Mouse (Mus musculus): Measurements from ENCODE around the gene Rcc2. TPM values are rescaled to one million over a fixed set of nuclear protein-coding genes. Genes with fewer than 3 reads are reported as not detected.
A peak's percentile ranks its signal among the peaks of the same experiment; 100 is the strongest.

The Rcc2 gene
- polyA plus RNA-seq, 1 experiment from 2014 or later = 21.9 TPM

- Histone ChIP-seq H3K9me3 (ENCODE audit: control insufficient read depth, low read length) (no peaks in the 10 kb centered on the region), H3K27me3 (ENCODE audit: control insufficient read depth, insufficient read depth, low read depth, low read length) (no peaks in the 10 kb centered on the region), H3K4me3 (ENCODE audit: low read length) (no peak overlapping the region), H3K27ac (ENCODE audit: low read length) (no peak overlapping the region), H3K4me1 (replicated peaks; ENCODE audit: control insufficient read depth, insufficient read depth, low read length) (peaks cover 28% of the 10 kb centered on the region), H3K4me2 (ENCODE audit: low read depth, low read length) (no peak overlapping the region), H3K9ac (ENCODE audit: low read length) (no peak overlapping the region), H3K36me3 (ENCODE audit: control insufficient read depth, insufficient read depth, low read length) (peaks cover 76% of the 10 kb centered on the region)
- WGBS = 92% methylated on average over 11 of the region's 11 CpGs
- no peak for ATAC-seq (ENCODE audit: low read depth)
These were observed 16.7 kb downstream of the Rcc2 start for GRCm38 (mm10) chr4:140716994-140717393.

- Histone ChIP-seq H3K9me3 (ENCODE audit: control insufficient read depth, low read length) (no peaks in the 10 kb centered on the region), H3K4me3 (ENCODE audit: low read length) (no peak overlapping the region), H3K9ac (ENCODE audit: low read length) (no peak overlapping the region), H3K36me3 (ENCODE audit: control insufficient read depth, insufficient read depth, low read length) (peaks cover 71% of the 10 kb centered on the region), H3K27ac (ENCODE audit: low read length) (no peak overlapping the region), H3K4me1 (replicated peaks; ENCODE audit: control insufficient read depth, insufficient read depth, low read length) (peaks cover 14% of the 10 kb centered on the region), H3K4me2 (ENCODE audit: low read depth, low read length) (no peak overlapping the region), H3K27me3 (ENCODE audit: control insufficient read depth, insufficient read depth, low read depth, low read length) (no peaks in the 10 kb centered on the region)
- no peak for ATAC-seq (ENCODE audit: low read depth)
- WGBS = 93% methylated on average over 9 of the region's 9 CpGs
These were observed 18.1 kb downstream of the Rcc2 start for GRCm38 (mm10) chr4:140718436-140718835.

- H3K36me3 ChIP-seq (ENCODE audit: control insufficient read depth, insufficient read depth, low read length) = peaks cover 62% of the 10 kb centered on the region
- no peak for ATAC-seq (ENCODE audit: low read depth)
- no peaks in the 10 kb centered on the region for H3K9me3 ChIP-seq (ENCODE audit: control insufficient read depth, low read length)
- H3K9ac ChIP-seq (ENCODE audit: low read length) = no peak overlapping the region
- H3K4me2 ChIP-seq (ENCODE audit: low read depth, low read length) = no peak overlapping the region
- H3K27me3 ChIP-seq (ENCODE audit: control insufficient read depth, insufficient read depth, low read depth, low read length) = no peaks in the 10 kb centered on the region
- H3K4me1 ChIP-seq (replicated peaks; ENCODE audit: control insufficient read depth, insufficient read depth, low read length) = 0 out of 2 replicates have a peak, but pooled peaks cover 3% of the 10 kb centered on the region
- 80% methylated on average over 5 of the region's 5 CpGs for WGBS
- no peak overlapping the region for H3K4me3 ChIP-seq (ENCODE audit: low read length)
- H3K27ac ChIP-seq (ENCODE audit: low read length) = no peak overlapping the region
These were observed 19.8 kb downstream of the Rcc2 start for GRCm38 (mm10) chr4:140720091-140720490.

GRCm38 (mm10) chr4:140721968-140722490, 21.7 kb downstream of the Rcc2 start:
- Histone ChIP-seq H3K36me3 (ENCODE audit: control insufficient read depth, insufficient read depth, low read length) (peaks cover 42% of the 10 kb centered on the region), H3K9ac (ENCODE audit: low read length) (no peak overlapping the region; the same call in 1 of the 2 replicates), H3K27me3 (ENCODE audit: control insufficient read depth, insufficient read depth, low read depth, low read length) (no peaks in the 10 kb centered on the region), H3K4me1 (replicated peaks; ENCODE audit: control insufficient read depth, insufficient read depth, low read length) (0 out of 2 replicates have a peak, but pooled peaks cover 3% of the 10 kb centered on the region), H3K27ac (ENCODE audit: low read length) (no peak overlapping the region), H3K4me3 (ENCODE audit: low read length) (no peak overlapping the region), H3K4me2 (ENCODE audit: low read depth, low read length) (no peak overlapping the region), H3K9me3 (ENCODE audit: control insufficient read depth, low read length) (no peaks in the 10 kb centered on the region)
- 57% methylated on average over 20 of the region's 20 CpGs for WGBS
- 0 out of 2 replicates have a peak, but pooled peaks have one; percentile 19 for ATAC-seq (ENCODE audit: low read depth)

GRCm38 (mm10) chr4:140722710-140723109, 22.4 kb downstream of the Rcc2 start:
- H3K4me1 ChIP-seq (replicated peaks; ENCODE audit: control insufficient read depth, insufficient read depth, low read length) = 0 out of 2 replicates have a peak, but pooled peaks cover 3% of the 10 kb centered on the region
- H3K4me2 ChIP-seq (ENCODE audit: low read depth, low read length) = no peak overlapping the region
- ATAC-seq (ENCODE audit: low read depth) = no peak
- no peak overlapping the region for H3K9ac ChIP-seq (ENCODE audit: low read length)
- H3K36me3 ChIP-seq (ENCODE audit: control insufficient read depth, insufficient read depth, low read length) = peaks cover 38% of the 10 kb centered on the region
- 72% methylated on average over 9 of the region's 9 CpGs for WGBS
- no peak overlapping the region for H3K4me3 ChIP-seq (ENCODE audit: low read length)
- no peaks in the 10 kb centered on the region for H3K27me3 ChIP-seq (ENCODE audit: control insufficient read depth, insufficient read depth, low read depth, low read length)
- H3K9me3 ChIP-seq (ENCODE audit: control insufficient read depth, low read length) = no peaks in the 10 kb centered on the region
- 0 out of 2 replicates have a peak overlapping the region, but pooled peaks have one; percentile 30 for H3K27ac ChIP-seq (ENCODE audit: low read length)

- Histone ChIP-seq H3K27me3 (ENCODE audit: control insufficient read depth, insufficient read depth, low read depth, low read length) (no peaks in the 10 kb centered on the region), H3K36me3 (ENCODE audit: control insufficient read depth, insufficient read depth, low read length) (peaks cover 33% of the 10 kb centered on the region), H3K4me2 (ENCODE audit: low read depth, low read length) (no peak overlapping the region), H3K4me1 (replicated peaks; ENCODE audit: control insufficient read depth, insufficient read depth, low read length) (0 out of 2 replicates have a peak, but pooled peaks cover 3% of the 10 kb centered on the region), H3K9ac (ENCODE audit: low read length) (no peak overlapping the region), H3K9me3 (ENCODE audit: control insufficient read depth, low read length) (no peaks in the 10 kb centered on the region), H3K4me3 (ENCODE audit: low read length) (no peak overlapping the region), H3K27ac (ENCODE audit: low read length) (no peak overlapping the region)
- ATAC-seq (ENCODE audit: low read depth) = no peak
- 67% methylated on average over 9 of the region's 9 CpGs for WGBS
These were observed 22.9 kb downstream of the Rcc2 start for GRCm38 (mm10) chr4:140723192-140723591.

GRCm38 (mm10) chr4:140723801-140724200, 23.5 kb downstream of the Rcc2 start:
- H3K9me3 ChIP-seq (ENCODE audit: control insufficient read depth, low read length) = no peaks in the 10 kb centered on the region
- H3K36me3 ChIP-seq (ENCODE audit: control insufficient read depth, insufficient read depth, low read length) = peaks cover 28% of the 10 kb centered on the region
- 50% methylated on average over 5 of the region's 5 CpGs for WGBS
- no peak overlapping the region for H3K4me3 ChIP-seq (ENCODE audit: low read length)
- no peak overlapping the region for H3K27ac ChIP-seq (ENCODE audit: low read length)
- H3K4me1 ChIP-seq (replicated peaks; ENCODE audit: control insufficient read depth, insufficient read depth, low read length) = 0 out of 2 replicates have a peak, but pooled peaks cover 3% of the 10 kb centered on the region
- no peak overlapping the region for H3K4me2 ChIP-seq (ENCODE audit: low read depth, low read length)
- H3K27me3 ChIP-seq (ENCODE audit: control insufficient read depth, insufficient read depth, low read depth, low read length) = no peaks in the 10 kb centered on the region
- no peak overlapping the region for H3K9ac ChIP-seq (ENCODE audit: low read length)
- peak; percentile 26; the same call in 1 of the 2 replicates for ATAC-seq (ENCODE audit: low read depth)

GRCm38 (mm10) chr4:140724739-140725138, 24.4 kb downstream of the Rcc2 start:
- no peak overlapping the region for H3K27ac ChIP-seq (ENCODE audit: low read length)
- no peak overlapping the region; the same call in 1 of the 2 replicates for H3K9ac ChIP-seq (ENCODE audit: low read length)
- no peaks in the 10 kb centered on the region for H3K9me3 ChIP-seq (ENCODE audit: control insufficient read depth, low read length)
- peaks cover 26% of the 10 kb centered on the region for H3K36me3 ChIP-seq (ENCODE audit: control insufficient read depth, insufficient read depth, low read length)
- no peak for ATAC-seq (ENCODE audit: low read depth)
- H3K27me3 ChIP-seq (ENCODE audit: control insufficient read depth, insufficient read depth, low read depth, low read length) = no peaks in the 10 kb centered on the region
- H3K4me2 ChIP-seq (ENCODE audit: low read depth, low read length) = no peak overlapping the region
- 62% methylated on average over 6 of the region's 6 CpGs for WGBS
- 0 out of 2 replicates have a peak, but pooled peaks cover 3% of the 10 kb centered on the region for H3K4me1 ChIP-seq (replicated peaks; ENCODE audit: control insufficient read depth, insufficient read depth, low read length)
- H3K4me3 ChIP-seq (ENCODE audit: low read length) = no peak overlapping the region

- Histone ChIP-seq H3K4me2 (ENCODE audit: low read depth, low read length) (no peak overlapping the region), H3K4me3 (ENCODE audit: low read length) (no peak overlapping the region), H3K27me3 (ENCODE audit: control insufficient read depth, insufficient read depth, low read depth, low read length) (no peaks in the 10 kb centered on the region), H3K4me1 (replicated peaks; ENCODE audit: control insufficient read depth, insufficient read depth, low read length) (no peaks in the 10 kb centered on the region), H3K9ac (ENCODE audit: low read length) (no peak overlapping the region), H3K36me3 (ENCODE audit: control insufficient read depth, insufficient read depth, low read length) (peaks cover 6% of the 10 kb centered on the region), H3K9me3 (ENCODE audit: control insufficient read depth, low read length) (no peaks in the 10 kb centered on the region), H3K27ac (ENCODE audit: low read length) (no peak overlapping the region)
- ATAC-seq (ENCODE audit: low read depth) = no peak
- 80% methylated on average over 12 of the region's 12 CpGs for WGBS
These were observed 26.6 kb downstream of the Rcc2 start for GRCm38 (mm10) chr4:140726907-140727306.
